Mouse (Mus musculus) intestine, postnatal 0 days (tissue): ENCODE data around the gene Rfx8. TPM values are rescaled to one million over a fixed set of nuclear protein-coding genes. Genes with fewer than 3 reads are reported as not detected.

ENCODE experiments used
- ATAC-seq: fragments of 200-750 bp; cut with Nextera tagmentation; 2 replicates; pipeline ENCODE4 v1.8.0; 2017; ENCODE audit warnings: mild to moderate bottlenecking, moderate TSS enrichment, moderate library complexity
- H3K27ac ChIP-seq: fragments of 300-500 bp; sonication (generic); 2 replicates; pipeline ENCODE4 v1.5.1; 2014; ENCODE audit warnings: mild to moderate bottlenecking, low read depth, low read length, moderate library complexity
- H3K27me3 ChIP-seq: fragments of 300-500 bp; sonication (generic); replicated peaks from 2 replicates; pipeline ENCODE4 v1.6.1; 2014; ENCODE audit warnings: low read length, mixed read lengths; ENCODE audit not compliant: control insufficient read depth, insufficient read depth
- H3K36me3 ChIP-seq: fragments of 300-500 bp; sonication (generic); 2 replicates; pipeline ENCODE4 v1.6.1; 2014; ENCODE audit warnings: mild to moderate bottlenecking, moderate library complexity; ENCODE audit not compliant: control insufficient read depth, insufficient read depth
- H3K4me1 ChIP-seq: fragments of 300-500 bp; sonication (generic); replicated peaks from 2 replicates; pipeline ENCODE4 v1.6.1; 2014; ENCODE audit warnings: antibody characterized with exemption, low read length, mixed read lengths; ENCODE audit not compliant: control insufficient read depth, insufficient read depth
- H3K4me2 ChIP-seq: fragments of 300-500 bp; sonication (generic); replicated peaks from 2 replicates; pipeline ENCODE4 v1.6.1; 2014; ENCODE audit warnings: low read depth, mild to moderate bottlenecking, moderate library complexity
- H3K4me3 ChIP-seq: fragments of 300-500 bp; sonication (generic); 2 replicates; pipeline ENCODE4 v1.5.1; 2014; ENCODE audit warnings: low read depth, low read length
- H3K9ac ChIP-seq: fragments of 300-500 bp; sonication (generic); 2 replicates; pipeline ENCODE4 v1.6.1; 2014; ENCODE audit warnings: mild to moderate bottlenecking, low read depth, low read length
- H3K9me3 ChIP-seq: fragments of 300-500 bp; sonication (generic); 2 replicates; pipeline ENCODE4 v1.6.1; 2016; ENCODE audit warnings: mixed run types; ENCODE audit not compliant: control insufficient read depth
- CTCF ChIP-seq: sonication (generic); IDR thresholded peaks from 2 replicates; pipeline ENCODE4 v1.5.1; 2016; ENCODE audit warnings: low read depth, mild to moderate bottlenecking, control low read depth, antibody characterized with exemption, moderate library complexity
- WGBS: fragments of 180-500 bp; shearing (Covaris S2); extraction: QIAGEN DNeasy Blood & Tissue Kit; methylation state at CpG from one replicate; pipeline ENCODE4 v1.1.7; 2014; 5-methylcytosine and 5-hydroxymethylcytosine counted together
- polyA plus RNA-seq: library from polyadenylated mRNA; unstranded; fragments of >200 nt; fragmentation: Nextera tagmentation; extraction: Ambion mirVana; gene quantifications from 2 replicates; pipeline ENCODE4 v1.2.1, GENCODE M21; 2015

The Rfx8 gene
- polyA plus RNA-seq, 1 experiment from 2014 or later, result 0.16 TPM

DNA sequence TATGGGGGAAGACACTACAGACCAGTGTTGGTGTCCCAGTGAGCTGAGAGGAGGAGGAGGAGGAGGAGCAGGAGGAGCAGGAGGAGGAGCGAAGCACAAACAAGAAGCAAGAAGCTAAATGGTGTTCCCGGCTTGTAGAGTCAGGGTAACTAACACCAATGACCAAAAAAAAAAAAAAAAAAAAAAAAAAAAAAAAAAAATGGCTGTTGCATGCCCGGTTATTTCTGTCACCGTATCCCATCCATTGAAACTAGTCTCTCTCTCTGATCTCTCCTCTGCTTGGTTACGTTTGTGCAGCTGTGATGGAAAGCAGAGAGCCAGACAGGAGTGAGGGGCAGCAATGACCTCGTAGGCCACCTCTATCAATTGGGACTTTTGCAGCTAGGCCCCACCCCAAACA is 105.3 kb downstream of the Rfx8 start:
- H3K27me3 ChIP-seq, result no peaks in the 10 kb centered on the region
- no peak for ATAC-seq
- WGBS, result 80% methylated on average over 6 of the region's 6 CpGs

More for the DNA sequence above, 105.3 kb downstream of the Rfx8 start:
- Histone ChIP-seq H3K4me3 (no peak overlapping the region), H3K9me3 (no peaks in the 10 kb centered on the region), H3K27ac (no peak overlapping the region), H3K36me3 (no peaks in the 10 kb centered on the region), H3K9ac (no peak overlapping the region), H3K4me1 (no peaks in the 10 kb centered on the region), H3K4me2 (no peak overlapping the region)
- TF ChIP-seq CTCF, result no peak

Other genes starting within 250 kb of the Rfx8 start
- gene Tbc1d8, start 242.2 kb downstream of the Rfx8 start, polyA plus RNA-seq, result 4.2 and 4.7 TPM in 2 replicates
- 13.5 and 14.7 TPM in 2 replicates for gene Cnot11, start 186.0 kb downstream of the Rfx8 start, polyA plus RNA-seq
- 16.9 and 20.4 TPM in 2 replicates for gene Rnf149, start 143.6 kb downstream of the Rfx8 start, polyA plus RNA-seq
- 0.26 and 0.34 TPM in 2 replicates for gene Creg2, start 69.5 kb downstream of the Rfx8 start, polyA plus RNA-seq
- 0.54 TPM in 1 of 2 replicates, not detected in the other for gene Gm3646, start 84.3 kb upstream of the Rfx8 start, polyA plus RNA-seq
- 6.8 and 9.3 TPM in 2 replicates for gene Map4k4, start 179.9 kb upstream of the Rfx8 start, polyA plus RNA-seq